Mouse (Mus musculus) CD4-positive helper T cell, adult 2 months (primary cell): Measurements from ENCODE around the gene Zc3hc1.

Experiments
- DNase-seq: peaks from one replicate; pipeline ENCODE4 v3.0.0-alpha.2; 2012; ENCODE audit warnings: low read depth, missing footprints, low spot score

Zc3hc1 gene

GRCm38 (mm10) chr6:30321002-30321401 lies 69.8 kb downstream of the Zc3hc1 start:
- no peak for DNase-seq

- no peak for DNase-seq
Measured at GRCm38 (mm10) chr6:30319216-30319615, 71.6 kb downstream of the Zc3hc1 start.
